Mouse (Mus musculus) embryonic fibroblast, embryonic 13.5 days (primary cell): ENCODE measurements around the gene Fbxo33.

Experiments
- CTCF ChIP-seq: IDR thresholded peaks from 2 replicates; pipeline ENCODE4 v1.5.1; 2011; ENCODE audit warnings: mild to moderate bottlenecking, control low read depth, low read length, moderate library complexity, borderline replicate concordance; ENCODE audit not compliant: insufficient read depth
- POLR2A ChIP-seq: IDR thresholded peaks from 2 replicates; pipeline ENCODE4 v1.6.1; 2011; ENCODE audit warnings: low read depth, mild to moderate bottlenecking, control low read depth, low read length, moderate library complexity

- no peak for TF ChIP-seq POLR2A
- TF ChIP-seq CTCF: no peak
Measured at GRCm38 (mm10) chr12:59166557-59166956, 53.0 kb downstream of the Fbxo33 start.
